Mouse (Mus musculus) Patski (cell line): ENCODE data around the gene Dpy30. TPM values are rescaled to one million over a fixed set of nuclear protein-coding genes. Genes with fewer than 3 reads are reported as not detected.
"Not testable (repeated sequence)": the region's sequence is repeated elsewhere in the genome, so short reads cannot be mapped to it uniquely, and the experiment has no call there.

Experiments used
- ATAC-seq: fragments of 100-300 bp; one replicate; pipeline ENCODE4 v1.8.0; 2021
- CTCF ChIA-PET: fragments of 350-600 bp; sonication (Branson Sonifier 250); formaldehyde crosslinking; loops from one replicate; lab custom pipeline; 2022; ENCODE audit warnings: inconsistent platforms; lab: Charles Lee
- POLR2A ChIA-PET: fragments of 350-600 bp; sonication (Branson Sonifier 250); formaldehyde crosslinking; loops from one replicate; lab custom pipeline; 2022; ENCODE audit warnings: antibody characterized with exemption, inconsistent platforms; lab: Charles Lee
- DNase-seq: peaks from one replicate; pipeline ENCODE4 v3.0.0-alpha.2; 2011; ENCODE audit warnings: low read depth, low spot score
- H3K27me3 ChIP-seq: fragments of 371-371 bp; one replicate; pipeline ENCODE4 v1.5.1; 2021
- CTCF ChIP-seq: fragments of 100-300 bp; IDR thresholded peaks from one replicate; pipeline ENCODE4 v1.5.1; 2021
- in situ Hi-C: fragments of 300-500 bp; cut with MboI; formaldehyde crosslinking; loops from 3 replicates; pipeline ENCODE4 v1.11.1; 2018; ENCODE audit warnings: low pct_unique_long_range_greater_than_20kb, mixed read lengths
- polyA plus RNA-seq: library from polyadenylated mRNA; unstranded; gene quantifications from one replicate; pipeline ENCODE4 v1.2.3, GENCODE M21; 2021

Gene Dpy30
- polyA plus RNA-seq = 97.9 TPM

DNA sequence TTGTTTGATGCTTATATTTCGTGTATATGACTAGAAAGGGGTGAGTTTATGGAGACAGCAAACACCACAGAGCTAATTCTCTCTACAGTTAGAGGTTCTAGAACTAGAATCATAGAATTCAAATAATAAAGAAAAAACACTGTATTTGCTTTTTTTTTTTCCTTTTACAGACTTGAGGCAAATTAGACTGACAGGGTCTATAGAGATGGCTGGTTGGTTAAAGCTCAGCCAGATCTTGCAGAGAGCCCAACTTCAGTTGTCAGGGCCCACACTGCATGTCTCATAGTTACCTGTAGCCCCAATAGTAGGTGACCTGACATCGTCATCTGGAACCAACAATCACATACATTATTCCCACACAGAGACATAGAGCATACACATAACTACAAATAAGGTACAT lies at the start of gene Dpy30:
Gene Dpy30 (minus strand): TSS at position 101 of the 400 bp plus-strand sequence.
- in situ Hi-C loops = no loop called here
- ATAC-seq (no peak), DNase-seq (no peak)
- CTCF ChIA-PET = no interaction called here
- no peaks in the 10 kb centered on the region for H3K27me3 ChIP-seq
- POLR2A ChIA-PET = no interaction called here
- TF ChIP-seq CTCF = no peak

DNA sequence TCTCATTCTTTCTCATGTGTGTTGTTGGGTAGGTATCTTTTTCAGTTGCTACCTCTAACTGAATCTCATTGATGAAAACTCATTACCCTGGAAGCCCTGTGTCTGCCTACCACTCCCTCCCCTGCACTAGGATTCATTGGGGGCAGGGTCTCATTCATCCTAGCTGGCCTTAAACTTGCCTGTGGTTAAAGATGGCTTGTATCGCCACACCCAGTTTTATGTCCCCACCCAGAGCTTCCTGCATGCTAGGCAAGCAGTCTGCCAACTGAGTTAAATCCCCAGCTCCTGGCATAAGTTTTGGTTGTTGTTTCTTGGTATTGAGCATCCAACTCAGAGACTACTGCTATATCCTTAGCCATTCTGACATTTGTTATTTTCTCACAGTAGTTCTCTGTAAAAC lies 39.8 kb upstream of the Dpy30 start:
- DNase-seq (no peak), ATAC-seq (no peak)
- TF ChIP-seq CTCF = no peak
- H3K27me3 ChIP-seq = no peaks in the 10 kb centered on the region
- ChIA-PET POLR2A (no interaction called here), CTCF (interaction anchor here (1.4 kb wide), 1 partner anchor 42 kb away, joined by 3 read pairs; no protein-coding TSS in a partner anchor)
- in situ Hi-C loops = no loop called here

DNA sequence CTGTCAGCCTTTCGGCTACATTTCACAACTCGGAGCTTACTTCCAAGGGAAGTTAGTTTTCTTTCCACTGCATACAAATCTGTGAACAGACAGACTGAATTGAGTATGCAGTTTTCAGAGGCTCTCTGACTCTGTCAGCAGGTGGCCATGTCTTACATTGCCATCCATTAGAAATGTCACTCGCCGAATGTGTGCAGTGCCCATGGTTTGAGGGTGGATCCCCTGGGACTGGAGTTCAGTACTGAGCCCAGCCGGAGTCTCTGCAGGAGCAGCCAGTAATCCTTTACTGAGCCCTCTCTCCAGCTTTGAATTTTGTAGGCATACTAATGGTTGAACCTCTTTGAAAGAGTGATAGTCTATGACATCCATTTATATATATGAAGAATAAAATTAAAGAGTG lies 17.4 kb upstream of the Dpy30 start:
- in situ Hi-C loops = no loop called here
- ATAC-seq (no peak), DNase-seq (no peak)
- no peaks in the 10 kb centered on the region for H3K27me3 ChIP-seq
- TF ChIP-seq CTCF = no peak
- POLR2A ChIA-PET = no interaction called here
- CTCF ChIA-PET = interaction anchor here (0.7 to 1.2 kb wide), 2 partner anchors 10 to 144 kb away, joined by 3 to 4 read pairs; no protein-coding TSS in a partner anchor

DNA sequence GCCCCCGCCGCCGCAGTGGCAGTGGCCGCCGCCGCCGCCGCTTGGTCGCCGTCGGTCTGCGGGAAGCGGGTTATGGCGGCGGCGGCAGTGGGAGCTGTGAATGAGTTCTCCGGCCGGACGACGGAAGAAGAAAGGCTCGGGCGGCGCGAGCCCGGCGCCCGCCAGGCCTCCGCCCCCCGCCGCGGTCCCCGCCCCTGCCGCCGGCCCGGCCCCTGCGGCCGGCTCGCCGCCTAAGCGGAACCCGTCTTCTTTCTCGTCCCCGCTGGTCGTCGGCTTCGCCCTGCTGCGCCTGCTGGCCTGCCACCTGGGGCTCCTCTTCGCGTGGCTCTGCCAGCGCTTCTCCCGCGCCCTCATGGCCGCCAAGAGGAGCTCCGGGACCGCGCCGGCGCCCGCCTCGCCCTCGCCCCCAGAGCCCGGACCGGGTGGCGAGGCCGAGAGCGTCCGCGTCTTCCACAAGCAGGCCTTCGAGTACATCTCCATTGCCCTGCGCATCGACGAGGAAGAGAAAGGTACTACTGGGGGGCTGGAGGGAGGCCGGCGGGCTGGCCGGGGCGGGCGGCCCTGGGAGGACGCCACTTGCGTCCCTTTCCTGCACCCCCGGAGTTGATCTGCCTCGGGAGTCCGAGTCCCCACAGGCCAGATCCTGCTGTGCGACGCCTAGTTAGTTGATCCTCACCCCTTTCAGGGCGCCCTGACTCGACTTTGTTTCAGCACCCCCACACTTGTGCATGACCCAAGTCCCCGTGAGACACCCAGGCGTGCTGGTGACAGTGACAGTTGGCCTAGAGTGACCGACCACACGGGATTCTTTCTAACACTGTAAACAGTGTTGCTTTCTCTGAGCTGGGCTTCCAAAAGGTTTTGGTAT lies 15.4 kb upstream of the Dpy30 start, which contains the start of gene Spast:
Gene Spast (plus strand): TSS at position 51 of the 868 bp plus-strand sequence.
- TF ChIP-seq CTCF = no peak
- DNase-seq (no peak), ATAC-seq (peak; percentile 84)
- ChIA-PET POLR2A (interaction anchor here (0.6 to 1.4 kb wide), 3 partner anchors 22 to 1403 kb away, joined by 3 to 4 read pairs (median 3); no protein-coding TSS in a partner anchor), CTCF (interaction anchor here (0.8 to 1.0 kb wide), 3 partner anchors 18 to 26 kb away, joined by 3 read pairs; no protein-coding TSS in a partner anchor)
- no peaks in the 10 kb centered on the region for H3K27me3 ChIP-seq
- in situ Hi-C loops = no loop called here

DNA sequence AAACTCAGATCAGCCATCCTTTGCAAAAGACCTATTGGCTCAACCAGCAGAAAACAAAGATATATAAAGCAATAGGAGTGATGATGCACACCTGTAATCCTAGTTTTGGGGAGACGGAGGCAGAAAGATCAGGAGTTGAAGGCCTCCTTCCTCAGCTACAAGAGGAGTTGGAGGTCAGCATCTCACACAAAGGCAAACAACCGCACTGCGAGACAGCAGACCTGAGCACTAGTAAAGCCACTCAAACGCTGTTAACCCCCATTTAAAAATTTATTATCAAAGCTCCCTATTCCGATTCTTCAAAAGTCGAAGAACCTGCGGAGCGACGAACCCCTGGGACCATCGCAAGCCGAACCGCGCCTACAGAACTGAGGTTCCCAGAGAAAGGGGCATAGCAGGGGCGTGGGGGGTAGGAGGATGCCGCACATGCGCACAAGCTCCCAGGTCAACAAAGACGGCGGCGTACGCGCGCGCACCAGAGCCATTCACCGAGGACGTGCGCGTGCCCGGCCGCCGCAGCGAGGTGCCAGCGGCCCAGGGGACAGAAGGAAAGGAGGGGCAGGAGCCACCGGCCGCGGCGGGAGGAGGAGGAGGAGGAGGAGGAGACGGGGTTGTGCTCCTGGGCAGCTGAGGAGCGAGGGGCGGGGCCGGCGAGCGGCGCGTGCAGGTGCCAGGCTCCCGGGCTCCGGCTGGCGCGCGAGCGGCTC lies 14.6 kb upstream of the Dpy30 start:
- CTCF ChIA-PET = interaction anchor here (0.8 to 1.0 kb wide), 2 partner anchors 17 to 21 kb away, joined by 3 read pairs; no protein-coding TSS in a partner anchor
- ATAC-seq = peak; percentile 91
- no peaks in the 10 kb centered on the region for H3K27me3 ChIP-seq
- no peak for TF ChIP-seq CTCF
- peak; percentile 63 for DNase-seq
- POLR2A ChIA-PET = interaction anchor here (0.6 to 1.4 kb wide), 3 partner anchors 22 to 1402 kb away, joined by 3 to 4 read pairs (median 3); no protein-coding TSS in a partner anchor
- in situ Hi-C loops = no loop called here

DNA sequence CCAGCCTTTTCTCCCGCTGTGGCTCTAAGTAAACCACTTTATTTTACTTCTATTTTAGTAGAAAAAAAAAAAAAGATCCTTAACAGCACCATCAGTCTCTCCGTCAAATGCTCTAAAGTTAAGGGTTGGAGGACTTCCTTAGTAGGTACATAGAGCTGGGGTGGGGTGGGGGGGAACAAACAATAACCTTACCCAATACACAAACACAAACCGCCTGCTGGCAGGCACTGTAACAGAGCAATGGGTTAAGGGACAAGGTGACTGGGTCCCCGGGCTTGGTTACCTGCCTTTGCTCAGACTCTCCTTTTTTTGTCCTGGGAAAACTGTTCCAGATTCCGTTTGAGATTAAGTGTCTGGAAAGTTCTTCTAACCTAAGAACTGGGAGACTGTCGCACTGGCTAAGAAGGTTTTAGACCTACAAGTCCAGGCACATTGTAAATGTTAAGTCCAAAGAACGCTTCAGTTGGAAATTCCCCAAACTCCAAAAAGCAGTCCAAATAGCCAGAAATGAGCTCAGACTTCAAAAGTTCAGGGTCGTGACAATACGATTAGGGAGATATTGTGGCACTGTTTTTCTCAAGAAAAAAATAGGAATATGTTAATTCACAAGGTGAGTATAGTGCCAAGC lies 7.4 kb upstream of the Dpy30 start:
- ATAC-seq (no peak), DNase-seq (no peak)
- POLR2A ChIA-PET = no interaction called here
- in situ Hi-C loops = no loop called here
- H3K27me3 ChIP-seq = no peaks in the 10 kb centered on the region
- no peak for TF ChIP-seq CTCF
- CTCF ChIA-PET = interaction anchor here (1.2 to 1.7 kb wide), 2 partner anchors 10 to 44 kb away, joined by 5 to 8 read pairs; no protein-coding TSS in a partner anchor

DNA sequence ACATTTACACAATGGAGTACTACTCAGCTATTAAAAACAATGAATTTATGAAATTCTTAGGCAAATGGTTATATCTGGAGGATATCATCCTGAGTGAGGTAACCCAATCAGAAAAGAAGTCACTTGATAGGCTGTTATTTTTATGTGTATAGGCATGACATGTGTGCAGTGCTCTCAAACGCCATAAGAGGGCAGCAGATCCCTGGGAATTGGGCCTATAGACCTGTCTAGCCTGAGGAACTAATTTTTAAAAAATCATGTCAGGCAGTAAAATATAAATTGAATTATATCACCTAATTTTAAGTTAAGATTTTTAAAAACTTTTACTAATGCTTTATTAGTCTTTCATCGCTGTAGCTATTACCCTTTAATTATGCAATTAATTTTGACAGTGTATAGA lies 4.4 kb upstream of the Dpy30 start:
- POLR2A ChIA-PET, DNase-seq, ATAC-seq, H3K27me3 ChIP-seq, in situ Hi-C loops: not testable (repeated sequence)
- peak; percentile 90 for TF ChIP-seq CTCF
- CTCF ChIA-PET = interaction anchor here (1.3 kb wide), 1 partner anchor 9 kb away, joined by 3 read pairs; no protein-coding TSS in a partner anchor

DNA sequence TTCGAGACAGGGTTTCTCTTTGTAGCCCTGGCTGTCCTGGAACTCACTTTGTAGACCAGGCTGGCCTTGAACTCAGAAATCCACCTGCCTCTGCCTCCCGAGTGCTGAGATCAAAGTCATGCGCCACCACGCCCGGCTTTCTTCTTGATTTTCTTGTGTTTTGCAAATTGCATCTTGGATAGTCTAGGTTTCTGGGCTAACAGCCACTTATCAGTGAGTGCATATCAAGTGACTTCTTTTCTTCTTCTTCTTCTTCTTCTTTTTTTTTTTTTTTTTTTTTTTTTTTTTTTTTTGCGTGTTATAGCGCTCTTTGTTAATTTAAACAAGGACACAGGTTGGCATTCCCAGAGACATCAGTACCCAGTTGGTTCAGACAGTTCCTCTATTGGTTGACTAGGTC lies 3.5 kb upstream of the Dpy30 start:
- ATAC-seq, in situ Hi-C loops, DNase-seq, POLR2A ChIA-PET, CTCF ChIA-PET, H3K27me3 ChIP-seq: not testable (repeated sequence)

DNA sequence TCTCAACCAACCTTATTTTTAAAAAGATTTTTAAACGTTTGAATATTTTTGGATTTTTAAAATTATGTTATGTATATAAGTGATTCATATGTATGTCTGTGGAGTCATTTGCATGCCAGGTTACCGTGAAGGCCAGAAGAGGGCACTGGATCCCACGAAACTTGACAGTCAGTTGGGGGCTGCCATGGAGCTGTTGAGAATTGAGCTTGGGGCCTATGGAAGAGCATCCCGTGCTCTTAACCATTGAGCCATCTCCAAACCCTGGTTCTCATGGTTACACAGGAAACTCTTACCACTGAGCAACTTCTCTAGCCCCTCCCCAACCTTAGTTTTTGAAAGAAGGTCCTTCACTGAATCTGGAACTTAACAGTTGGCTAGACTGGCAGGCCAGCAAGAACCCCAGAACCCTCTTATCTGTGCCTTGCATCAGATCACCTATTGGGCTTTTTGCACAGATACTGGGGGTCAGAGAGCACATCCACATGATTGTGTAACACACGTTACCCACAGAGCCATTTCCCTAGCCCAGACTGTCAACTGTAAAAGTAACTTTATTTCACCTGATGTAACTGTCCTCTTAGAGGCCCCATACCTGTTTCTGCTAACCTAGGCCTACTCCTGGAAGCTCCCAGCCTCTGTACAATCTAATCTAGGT lies 1.2 kb downstream of the Dpy30 start:
- POLR2A ChIA-PET = no interaction called here
- no peak for DNase-seq
- CTCF ChIA-PET = interaction anchor here (1.2 to 2.6 kb wide), 4 partner anchors 9 to 79 kb away, joined by 3 to 8 read pairs (median 3); partner anchors contain the start of gene Spast
- in situ Hi-C loops = no loop called here
- H3K27me3 ChIP-seq = no peaks in the 10 kb centered on the region
- no peak for ATAC-seq
- TF ChIP-seq CTCF = peak; percentile 45

DNA sequence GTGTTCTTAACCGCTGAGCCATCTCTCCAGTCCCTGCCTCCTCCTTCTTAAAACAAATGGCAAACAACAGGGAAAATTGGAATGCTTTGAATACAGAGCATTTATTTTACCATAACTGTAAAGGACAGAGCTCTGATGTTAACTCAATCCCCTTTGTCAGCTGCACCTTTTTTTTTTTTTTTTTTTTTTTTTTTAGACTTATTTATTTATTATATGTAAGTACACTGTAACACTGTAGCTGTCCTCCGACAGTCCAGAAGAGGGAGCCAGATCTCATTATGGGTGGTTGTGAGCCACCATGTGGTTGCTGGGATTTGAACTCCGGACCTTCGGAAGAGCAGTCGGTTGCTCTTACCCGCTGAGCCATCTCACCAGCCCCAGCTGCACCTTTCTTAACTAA lies 5.0 kb downstream of the Dpy30 start:
- CTCF ChIA-PET = interaction anchor here (1.5 kb wide), 1 partner anchor 9 kb away, joined by 3 read pairs; no protein-coding TSS in a partner anchor
- TF ChIP-seq CTCF = no peak

More for the DNA sequence above, 5.0 kb downstream of the Dpy30 start:
- no peaks in the 10 kb centered on the region for H3K27me3 ChIP-seq
- DNase-seq (no peak), ATAC-seq (no peak)
- POLR2A ChIA-PET = no interaction called here
- in situ Hi-C loops = no loop called here
